Mouse (Mus musculus) layer of hippocampus, adult 9-11 months (tissue): Measurements from ENCODE around the gene Kank2.

Experiments used
- DNase-seq: peaks from one replicate; pipeline ENCODE4 v3.0.0; 2022

Kank2 gene

GRCm38 (mm10) chr9:21798345-21799009 lies at the start of gene Kank2:
Gene Kank2, minus strand, starts transcription at chr9:21798744.
- DNase-seq = peak; percentile 53

- DNase-seq = no peak
These were observed 49.4 kb upstream of the Kank2 start for GRCm38 (mm10) chr9:21847926-21848325.

DNA sequence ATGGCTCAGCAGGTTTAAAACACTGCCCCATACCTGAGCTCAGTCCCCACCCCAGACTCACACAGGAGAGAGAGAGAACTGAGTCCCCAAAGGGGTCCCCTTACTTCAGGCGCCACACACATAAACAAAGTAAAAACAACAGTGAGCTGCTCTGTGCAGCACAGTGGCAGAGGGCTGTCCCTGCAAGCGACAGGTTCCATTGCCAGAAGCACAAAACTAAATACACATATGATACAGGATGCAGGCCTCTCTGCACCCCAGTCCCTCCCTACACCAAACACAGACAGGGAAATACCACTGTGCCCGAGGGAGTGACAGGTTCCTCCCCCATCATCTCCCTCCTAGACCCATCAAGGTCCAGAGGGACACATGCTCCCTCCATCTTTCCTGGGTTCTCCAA lies 48.9 kb upstream of the Kank2 start:
- no peak for DNase-seq

DNA sequence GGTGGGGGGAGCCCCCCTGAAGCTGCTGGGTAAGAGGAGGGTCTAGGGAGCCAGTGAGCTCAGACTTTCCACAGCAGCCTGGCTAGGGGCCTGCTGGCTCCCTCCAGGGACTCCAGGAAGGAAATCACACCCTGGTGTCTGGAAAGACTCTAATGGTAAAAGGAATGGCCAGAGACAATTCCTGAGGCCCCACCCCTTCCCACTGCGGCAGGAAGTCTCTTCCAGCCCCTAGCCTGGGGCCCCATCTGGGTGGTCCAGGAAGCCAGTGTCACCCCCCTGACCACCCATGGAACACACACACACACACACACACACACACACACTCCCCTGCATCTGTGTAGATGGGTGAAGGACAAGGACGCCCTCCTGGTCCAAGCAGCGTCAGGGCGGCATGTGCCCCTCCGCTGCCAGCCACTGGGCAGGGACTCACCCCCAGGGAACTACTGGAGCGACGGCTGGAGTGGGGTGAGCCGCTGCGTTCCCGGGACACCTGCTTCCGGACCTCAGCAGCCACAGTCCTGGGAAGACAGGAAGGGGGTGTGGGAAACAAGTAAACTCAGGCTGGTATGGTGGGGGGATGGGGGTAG lies 48.3 kb upstream of the Kank2 start:
- no peak for DNase-seq

DNA sequence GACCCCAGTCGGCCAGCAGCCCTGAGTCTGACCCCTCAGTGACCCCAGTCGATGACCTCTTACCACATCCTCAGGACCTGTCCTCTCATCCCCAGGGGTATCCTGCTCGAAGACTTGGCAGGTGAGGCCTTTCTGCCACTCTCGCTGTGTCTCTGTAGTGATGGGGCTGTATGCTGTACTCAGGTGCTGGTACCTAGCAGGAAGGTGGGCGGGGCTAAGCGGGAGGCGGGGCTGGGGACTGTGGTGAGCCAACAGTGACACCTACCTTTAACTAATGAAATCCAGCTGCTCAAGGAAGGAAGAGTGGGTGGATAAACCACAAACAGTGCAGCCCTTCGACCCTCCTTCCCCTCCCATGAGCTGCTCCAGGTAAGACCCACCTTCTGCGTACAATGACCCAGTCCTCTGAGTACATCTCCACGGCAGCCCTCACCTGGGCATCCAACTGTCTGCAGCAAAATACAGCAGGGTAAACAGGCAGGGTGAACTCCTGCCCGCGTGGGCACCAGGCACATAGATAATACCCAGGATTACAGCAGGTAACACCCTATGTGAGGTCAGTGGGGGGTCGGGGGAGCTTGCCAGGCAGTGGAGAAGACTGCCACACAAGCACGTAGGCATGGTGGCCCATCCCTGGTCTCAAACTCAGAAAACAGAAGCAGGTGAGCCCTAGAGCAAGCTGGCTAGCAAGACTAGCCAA lies 47.0 kb upstream of the Kank2 start:
- DNase-seq = no peak

- no peak for DNase-seq
These were observed 44.5 kb upstream of the Kank2 start for GRCm38 (mm10) chr9:21843086-21843485.

- DNase-seq = no peak
These were observed 43.8 kb upstream of the Kank2 start for GRCm38 (mm10) chr9:21842391-21842790.

- DNase-seq = no peak
These were observed 42.8 kb upstream of the Kank2 start for GRCm38 (mm10) chr9:21841340-21841739.

GRCm38 (mm10) chr9:21840115-21840787 lies 41.7 kb upstream of the Kank2 start:
- DNase-seq = no peak

DNA sequence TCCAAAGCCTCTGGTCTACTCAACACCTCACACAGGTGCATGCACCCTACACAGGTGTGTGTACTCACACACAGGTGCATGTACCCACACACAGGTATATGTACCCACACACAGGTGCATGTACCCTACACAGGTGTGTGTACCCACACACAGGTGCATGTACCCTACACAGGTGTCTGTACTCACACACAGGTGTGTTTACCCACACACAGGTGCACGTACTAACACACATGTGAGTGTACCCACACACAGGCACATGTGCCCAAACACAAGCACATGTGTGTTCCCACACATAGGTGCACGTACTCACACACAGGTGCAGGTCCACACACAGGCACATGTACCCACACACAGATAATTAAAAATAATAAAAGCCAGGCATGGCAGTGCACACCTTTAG lies 39.1 kb upstream of the Kank2 start:
- DNase-seq = no peak

GRCm38 (mm10) chr9:21835258-21835912 lies 36.8 kb upstream of the Kank2 start, which contains the start of gene Angptl8:
Gene Angptl8, plus strand, starts transcription at chr9:21835510.
- DNase-seq = no peak

- DNase-seq = no peak
These were observed 33.2 kb upstream of the Kank2 start for GRCm38 (mm10) chr9:21831558-21832240.

DNA sequence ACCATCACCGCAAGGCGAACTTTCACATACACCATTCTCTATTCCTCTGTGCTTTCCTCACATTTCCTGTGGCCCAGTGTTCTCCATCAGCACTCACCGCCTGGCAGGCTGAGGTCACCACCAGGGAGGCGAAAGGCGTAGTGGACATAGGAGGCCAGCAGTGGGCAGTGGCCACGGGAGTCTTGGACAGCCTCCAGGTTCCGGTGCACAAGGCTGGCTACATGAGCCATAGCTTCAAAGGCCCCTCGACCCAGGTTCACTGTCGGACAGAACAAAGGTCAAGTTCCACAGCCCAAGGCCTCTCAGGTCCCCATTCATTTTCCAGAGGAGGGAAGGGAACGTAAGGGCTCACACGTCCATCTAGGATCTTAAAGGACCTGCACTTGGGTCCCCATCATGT lies 32.4 kb upstream of the Kank2 start:
- no peak for DNase-seq

DNA sequence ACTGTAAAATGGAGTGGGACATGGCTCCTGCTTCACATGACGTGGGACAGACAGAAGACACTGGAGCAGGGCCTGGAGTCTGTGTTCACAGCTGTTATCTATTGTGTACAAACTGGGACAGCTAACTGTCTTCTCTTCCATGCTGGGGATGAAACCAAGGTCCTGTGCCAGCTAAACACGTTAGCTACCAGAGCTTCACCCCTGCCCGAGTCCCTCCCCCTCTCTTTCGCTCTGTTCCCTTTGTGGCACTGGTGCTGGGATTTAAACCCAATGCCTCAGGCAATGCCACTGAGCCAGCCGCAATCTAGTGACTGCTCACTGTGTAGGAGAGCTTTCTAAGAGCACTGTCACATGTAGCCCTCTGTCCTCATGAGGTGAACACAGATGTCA lies 31.9 kb upstream of the Kank2 start:
- DNase-seq = no peak

- no peak for DNase-seq
These were observed 31.4 kb upstream of the Kank2 start for GRCm38 (mm10) chr9:21829834-21830460.

- DNase-seq = no peak
These were observed 25.8 kb upstream of the Kank2 start for GRCm38 (mm10) chr9:21824366-21824765.

- DNase-seq = no peak
These were observed 25.4 kb upstream of the Kank2 start for GRCm38 (mm10) chr9:21823957-21824356.

DNA sequence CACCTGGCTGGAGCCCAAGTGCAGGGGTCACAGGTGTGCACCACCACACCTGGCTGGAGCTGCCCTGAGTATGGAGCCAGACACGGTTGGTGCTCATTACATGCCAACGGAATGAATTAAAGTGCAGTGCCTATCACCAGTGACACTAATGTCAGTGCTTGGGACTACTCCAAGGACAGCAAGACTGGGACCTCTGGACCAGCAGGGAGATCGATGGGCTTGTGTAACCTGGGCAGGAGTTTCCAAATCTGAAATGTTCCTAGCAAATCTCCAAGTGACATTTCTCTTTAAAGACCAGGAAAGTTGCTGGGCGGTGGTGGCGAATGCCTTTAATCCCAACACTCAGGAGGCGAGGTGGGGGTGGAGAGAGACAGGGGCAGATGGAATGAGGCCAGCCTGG lies 24.1 kb upstream of the Kank2 start:
- no peak for DNase-seq

- DNase-seq = no peak
These were observed 21.6 kb upstream of the Kank2 start for GRCm38 (mm10) chr9:21820183-21820582.

GRCm38 (mm10) chr9:21819181-21819729 lies 20.7 kb upstream of the Kank2 start:
- peak; percentile 34 for DNase-seq

DNA sequence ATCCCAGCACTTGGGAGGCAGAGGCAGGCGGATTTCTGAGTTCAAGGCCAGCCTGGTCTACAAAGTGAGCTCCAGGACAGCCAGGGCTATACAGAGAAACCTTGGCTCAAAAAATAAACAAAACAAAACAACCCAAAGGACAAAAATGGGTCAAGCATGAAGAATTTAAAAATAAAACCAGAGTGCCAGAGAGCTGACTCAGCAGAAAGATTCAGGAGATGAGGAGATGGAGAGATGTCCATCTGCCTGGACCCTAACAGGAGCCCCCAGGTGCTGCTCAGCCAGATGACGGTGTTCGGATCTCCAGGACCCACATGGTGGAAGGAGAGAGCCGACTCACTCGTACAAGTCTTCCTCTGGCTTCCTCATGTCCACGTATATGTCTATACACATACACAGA lies 20.0 kb upstream of the Kank2 start:
- DNase-seq = no peak

DNA sequence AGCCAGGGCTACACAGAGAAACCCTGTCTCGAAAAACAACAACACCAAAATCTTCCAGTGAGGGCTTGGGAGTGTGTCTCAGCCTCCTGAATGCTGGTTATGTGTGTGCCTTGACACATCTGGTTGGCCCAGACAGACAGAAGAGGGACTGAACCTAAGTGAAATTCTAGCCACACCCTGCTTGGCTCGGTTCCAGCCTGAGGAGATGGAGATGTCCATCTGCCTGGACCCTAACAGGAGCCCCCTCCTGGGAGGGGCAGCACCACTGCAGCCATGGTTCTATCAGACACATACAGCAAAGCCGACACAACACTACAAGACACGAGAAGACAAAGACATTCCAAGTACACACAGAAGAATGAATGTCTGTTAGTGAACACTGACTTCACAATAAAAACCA lies 19.6 kb upstream of the Kank2 start:
- DNase-seq = no peak
